ENCODE assay signal across 8 mouse cellular contexts in the genomic region with DNA sequence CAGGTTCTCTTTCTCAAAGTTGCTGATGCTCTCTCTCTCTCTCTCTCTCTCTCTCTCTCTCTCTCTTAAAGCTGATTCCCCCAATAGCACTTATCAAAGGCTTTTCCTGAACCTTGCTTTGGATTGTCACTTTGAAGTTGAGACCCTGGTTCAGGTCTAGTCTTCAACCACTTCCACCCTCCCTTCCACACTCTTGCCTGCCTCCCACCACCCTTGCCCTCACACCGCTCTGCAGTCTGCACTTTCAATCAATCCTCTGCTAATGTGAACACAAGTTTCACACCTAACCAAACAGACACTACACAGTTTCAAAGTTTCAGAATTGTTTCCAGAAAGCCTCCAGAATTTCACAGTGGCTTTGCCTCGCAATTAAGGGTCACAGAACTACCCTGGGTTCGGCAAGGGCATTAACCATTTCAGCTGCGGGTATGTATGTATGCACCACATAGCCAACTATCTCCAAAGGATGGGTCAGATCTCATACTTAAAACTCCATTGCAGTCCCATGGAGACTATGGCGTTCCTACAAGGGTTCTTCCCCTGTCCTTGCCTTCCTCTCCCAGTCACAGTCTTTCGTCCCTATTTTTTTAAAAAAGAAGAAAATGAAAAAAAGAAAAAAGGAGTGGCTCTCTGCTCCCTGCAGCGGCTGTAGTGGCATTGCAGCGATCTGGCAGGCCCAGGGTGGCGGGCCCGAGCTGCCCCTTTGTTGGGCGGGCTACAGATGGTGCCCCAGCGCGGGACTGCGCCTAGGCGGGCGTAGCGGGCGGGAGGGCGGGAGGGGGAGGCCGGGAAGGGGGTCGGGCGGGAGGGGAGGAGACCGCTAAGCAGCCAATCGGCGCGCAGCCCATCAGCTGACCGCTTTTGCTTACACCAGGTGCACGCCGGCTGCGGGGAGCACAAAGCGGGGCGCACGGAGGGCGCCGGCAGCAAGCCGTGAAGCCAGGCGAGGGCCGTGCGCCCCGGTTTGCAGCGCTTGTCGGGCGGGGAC. TPM values are rescaled to one million over a fixed set of nuclear protein-coding genes. Genes with fewer than 3 reads are reported as not detected.
DNase-seq lines count a peak whose midpoint lies in the region; ATAC-seq and TF ChIP-seq lines count a peak whose summit lies in the region.

A gene (plus strand): TSS at position 892 of the 988 bp plus-strand sequence.

- no peak within 1 kb of the TSS for H3K27ac ChIP-seq in kidney, embryonic 15.5 days
- H3K27ac ChIP-seq in limb, embryonic 14.5 days (replicated peaks; ENCODE audit: low read depth, low read length): peak within 1 kb of the TSS; percentile 48; the same call in 1 of the 2 replicates

- H3K9me3 ChIP-seq in megakaryocyte, embryonic 14.5 days: 0 out of 2 replicates have a peak, but pooled peaks cover 4% of the 10 kb centered on the region
- no peaks in the 10 kb centered on the region for H3K9me3 ChIP-seq in kidney, embryonic 15.5 days (replicated peaks)
- no peaks in the 10 kb centered on the region for H3K9me3 ChIP-seq in limb, embryonic 14.5 days (ENCODE audit: control insufficient read depth, low read length)

- TF ChIP-seq POLR2A in limb, embryonic 14.5 days (IDR thresholded peaks at IDR 0.05; ENCODE audit: borderline replicate concordance, extremely low read depth, insufficient read depth, insufficient read length): 0 out of 2 replicates have a peak, but pooled peaks have one; percentile 35

- 4% methylated on average over 41 of the region's 43 CpGs for WGBS in kidney, embryonic 15.5 days
- 9% methylated on average over 11 of the region's 43 CpGs for WGBS in limb, embryonic 14.5 days

- peaks cover 30% of the 10 kb centered on the region for H3K27me3 ChIP-seq in megakaryocyte, embryonic 14.5 days (replicated peaks)
- peaks cover 28% of the 10 kb centered on the region for H3K27me3 ChIP-seq in kidney, embryonic 15.5 days
- H3K27me3 ChIP-seq in limb, embryonic 14.5 days (ENCODE audit: control insufficient read depth, insufficient read depth, low read length): no peaks in the 10 kb centered on the region

- H3K4me2 ChIP-seq in kidney, embryonic 15.5 days: peak within 1 kb of the TSS; percentile 99
- peak within 1 kb of the TSS; percentile 94 for H3K4me2 ChIP-seq in limb, embryonic 14.5 days (replicated peaks; ENCODE audit: low read depth, low read length, severe bottlenecking)

- H3K4me3 ChIP-seq in megakaryocyte, embryonic 14.5 days (replicated peaks): peak within 1 kb of the TSS; percentile 23
- peak within 1 kb of the TSS; percentile 66 for H3K4me3 ChIP-seq in kidney, embryonic 15.5 days (replicated peaks)
- peak within 1 kb of the TSS; percentile 66 for H3K4me3 ChIP-seq in limb, embryonic 14.5 days (replicated peaks; ENCODE audit: low read length)

- no peaks in the 10 kb centered on the region for H3K36me3 ChIP-seq in megakaryocyte, embryonic 14.5 days (replicated peaks; ENCODE audit: low read length)
- H3K36me3 ChIP-seq in kidney, embryonic 15.5 days: no peaks in the 10 kb centered on the region
- no peaks in the 10 kb centered on the region for H3K36me3 ChIP-seq in limb, embryonic 14.5 days (ENCODE audit: control insufficient read depth, insufficient read depth, low read length)

- peak; percentile 90 to 94 for DNase-seq in cerebellum, postnatal 25 days
- peak; percentile 15 to 43 for DNase-seq in frontal cortex, postnatal 25 days (ENCODE audit: low spot score in 2 of 2)
- DNase-seq in limb, embryonic 14.5 days (ENCODE audit: low spot score): peak; percentile 86
- peak; percentile 63 for DNase-seq in ovary, postnatal 36 days (ENCODE audit: low spot score)
- DNase-seq in spleen, adult 18-20 months: no peak

- H3K4me1 ChIP-seq in megakaryocyte, embryonic 14.5 days: peaks cover 4% of the 10 kb centered on the region; the same call in 1 of the 2 replicates
- H3K4me1 ChIP-seq in kidney, embryonic 15.5 days: peaks cover 26% of the 10 kb centered on the region
- peaks cover 6% of the 10 kb centered on the region; the same call in 1 of the 2 replicates for H3K4me1 ChIP-seq in limb, embryonic 14.5 days (ENCODE audit: control insufficient read depth, insufficient read depth, low read length)

- H3K9ac ChIP-seq in kidney, embryonic 15.5 days: peak within 1 kb of the TSS; percentile 43
- peak within 1 kb of the TSS; percentile 59 for H3K9ac ChIP-seq in limb, embryonic 14.5 days (ENCODE audit: low read depth, low read length, severe bottlenecking)

- ATAC-seq in megakaryocyte, adult 5-6 weeks (ENCODE audit: poor library complexity, severe bottlenecking): no peak
- ATAC-seq in kidney, embryonic 15.5 days (replicated peaks; ENCODE audit: low FRiP score): peak; percentile 96
- ATAC-seq in limb, embryonic 14.5 days (ENCODE audit: low FRiP score, low read depth): peak; percentile 92

RNA-seq across cellular contexts. Expression of the gene that starts here (rescaled TPM):
- not detected in 2 replicates for polyA plus RNA-seq in megakaryocyte, embryonic 14.5 days (2012; ENCODE audit: insufficient read depth, low replicate concordance)
- total RNA-seq in megakaryocyte, adult 5-6 weeks (2015): 0.11 TPM in 1 of 2 replicates, not detected in the other
- total RNA-seq in megakaryocyte, adult 5-6 weeks (2017): 0.04 TPM in 1 of 2 replicates, not detected in the other
- polyA plus RNA-seq in kidney, embryonic 15.5 days (2015; fragmentation: Nextera tagmentation; extraction: Ambion mirVana): 10.5 and 11.5 TPM in 2 replicates
- polyA plus RNA-seq in limb, embryonic 14.5 days (2012; rRNA removed): 49.5 and 52.7 TPM in 2 replicates
- polyA plus RNA-seq in limb, embryonic 14.5 days (2014; fragmentation: Nextera tagmentation; extraction: Ambion mirVana): 61.3 and 65.0 TPM in 2 replicates

Comparison
In these comparisons a context has a peak if more than half of its experiments do, and no peak if none do; other contexts are left out.
1. DNase-seq: peak in cerebellum, postnatal 25 days (2 of 2), frontal cortex, postnatal 25 days (2 of 2), limb, embryonic 14.5 days (single experiment) and ovary, postnatal 36 days (single experiment); none in spleen, adult 18-20 months (0 of 2).
2. Peak in every context shown above with its lines, with median percentiles within 50 percentile points of each other: H3K4me3 ChIP-seq.